Mouse (Mus musculus): ENCODE measurements at regions not wholly inside any gene's neighbourhood (a gene's known extent, or its start where the extent isn't known, plus 50 kb on each side); places are given as distances from the start of the nearest gene placed in this dataset.

DNA sequence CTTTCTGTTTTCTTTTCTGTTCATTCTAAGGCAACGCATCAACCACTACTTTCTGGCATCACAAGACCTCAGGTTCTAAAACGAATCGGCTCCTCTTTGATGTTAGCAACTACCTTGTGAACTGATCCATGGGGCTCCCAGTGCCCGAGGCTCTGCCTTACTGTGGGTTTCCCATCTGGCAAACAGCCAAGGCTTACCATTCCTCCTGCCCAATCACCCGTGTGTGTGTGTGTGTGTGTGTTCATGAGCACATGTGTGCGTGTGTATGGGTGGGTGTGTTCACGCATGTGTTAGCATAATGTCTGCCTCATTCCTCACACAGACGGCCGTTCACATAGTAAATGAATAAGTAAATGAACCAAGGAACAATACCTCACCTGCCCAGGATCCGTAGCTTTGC lies 138.3 kb upstream of the Lpp start:
- no peak for DNase-seq

- DNase-seq: no peak
These were observed 138.7 kb upstream of the Lpp start for GRCm38 (mm10) chr16:24254590-24254989.

- DNase-seq: no peak
These were observed 139.2 kb upstream of the Lpp start for GRCm38 (mm10) chr16:24254143-24254542.

DNA sequence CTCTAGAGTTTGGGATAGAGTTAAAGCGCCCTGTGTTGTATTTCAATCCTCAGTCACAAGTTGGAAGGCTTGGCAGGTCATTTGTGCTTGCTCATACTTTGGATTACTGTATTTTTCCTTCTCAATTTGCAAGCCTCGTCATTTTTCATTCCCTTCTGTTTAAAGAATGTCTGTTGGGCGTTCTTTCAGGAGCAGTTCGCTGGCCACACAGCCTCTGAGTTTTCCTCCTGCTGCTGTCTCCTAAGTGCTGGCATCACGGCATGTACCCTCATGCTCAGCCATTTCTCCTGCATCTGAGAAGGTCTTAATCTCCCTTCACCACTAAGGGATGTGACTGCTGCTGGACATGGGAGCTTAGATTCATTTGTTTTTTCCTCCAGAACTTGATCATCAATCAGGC lies 146.0 kb upstream of the Lpp start:
- DNase-seq: no peak

DNA sequence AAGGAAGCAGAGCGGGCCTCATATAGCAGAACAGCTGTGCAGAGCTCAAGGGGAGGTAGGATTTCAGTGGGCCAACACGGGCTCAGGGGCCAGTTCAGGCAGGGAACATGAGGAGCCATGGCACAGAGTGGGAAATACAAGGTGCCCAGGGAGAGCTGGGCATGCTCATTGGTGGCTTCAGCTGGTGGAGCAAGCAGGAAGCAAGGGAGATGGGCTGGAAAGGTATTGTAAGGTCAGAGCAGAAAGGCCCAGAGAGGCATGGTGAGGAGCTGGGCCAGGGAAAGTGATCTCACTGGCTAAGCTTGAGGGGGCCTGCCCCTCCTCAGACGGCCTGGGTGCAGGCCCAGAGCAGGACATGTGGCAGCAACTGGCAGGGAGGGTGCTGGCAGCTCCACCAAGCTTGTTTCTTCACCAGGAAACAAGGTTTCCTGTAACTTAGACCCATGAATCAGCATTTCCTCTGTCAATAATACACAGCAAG lies 155.2 kb upstream of the Lpp start:
- DNase-seq: peak; percentile 11

DNA sequence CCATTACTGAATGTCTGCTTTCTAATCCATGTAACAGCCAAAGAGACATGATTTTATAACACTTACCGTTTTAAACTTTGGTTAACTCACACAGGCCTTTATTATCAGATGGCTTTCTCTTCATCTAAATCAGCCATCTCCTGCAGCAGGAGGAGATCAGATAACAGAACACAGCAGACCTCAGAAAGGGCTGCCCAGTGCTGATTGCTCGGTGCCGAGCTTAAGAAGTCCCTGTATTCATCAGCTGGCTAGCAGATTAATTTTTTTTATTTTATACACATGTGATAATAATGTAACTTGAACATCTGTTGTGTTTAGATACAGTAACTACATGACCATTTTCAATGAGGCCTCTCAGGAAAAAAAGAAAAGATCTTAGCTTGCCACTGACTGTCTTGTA lies 155.9 kb upstream of the Lpp start:
- DNase-seq: no peak

DNA sequence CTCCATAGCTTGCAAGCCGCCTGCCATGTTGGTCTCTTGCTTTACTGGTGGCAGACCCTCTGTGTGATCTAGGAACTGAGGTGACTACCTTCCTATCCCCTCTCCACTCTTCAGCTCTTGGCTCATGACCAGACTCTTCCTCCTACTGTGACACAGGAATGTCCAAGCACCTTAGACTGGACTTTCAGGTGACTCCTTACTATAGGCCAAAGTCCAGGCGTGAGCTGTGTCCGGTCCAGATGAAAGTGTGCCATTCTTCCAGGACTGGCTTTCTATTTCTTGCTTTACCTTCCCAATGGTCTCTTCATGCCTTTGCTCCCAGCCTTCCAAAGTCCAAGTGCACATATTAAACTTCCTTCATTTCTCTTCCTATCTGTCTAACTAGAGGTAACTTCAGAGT lies 156.3 kb upstream of the Lpp start:
- DNase-seq: no peak

DNA sequence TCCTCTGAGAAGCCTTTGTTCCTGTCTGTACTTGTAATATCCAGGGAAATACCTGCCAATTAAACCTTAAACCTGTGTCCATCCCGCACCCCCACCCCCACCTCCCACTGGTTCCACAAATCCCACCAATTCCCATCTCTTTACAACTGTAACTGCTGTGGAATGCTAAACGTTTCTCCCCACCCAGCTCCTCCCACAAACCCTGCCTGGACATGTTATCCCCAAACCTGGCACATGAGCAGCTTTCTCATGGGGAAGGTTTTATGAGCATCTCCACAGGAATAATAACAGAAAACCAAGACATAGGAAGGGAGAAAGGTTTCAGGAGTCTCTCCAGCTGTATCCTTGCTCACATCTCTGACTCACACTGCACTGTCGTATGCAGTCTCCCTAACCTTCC lies 156.8 kb upstream of the Lpp start:
- no peak for DNase-seq

- DNase-seq: no peak
These were observed 158.5 kb upstream of the Lpp start for GRCm38 (mm10) chr16:24234795-24235194.

GRCm38 (mm10) chr16:24232001-24232530 lies 161.2 kb upstream of the Lpp start:
- DNase-seq: no peak

DNA sequence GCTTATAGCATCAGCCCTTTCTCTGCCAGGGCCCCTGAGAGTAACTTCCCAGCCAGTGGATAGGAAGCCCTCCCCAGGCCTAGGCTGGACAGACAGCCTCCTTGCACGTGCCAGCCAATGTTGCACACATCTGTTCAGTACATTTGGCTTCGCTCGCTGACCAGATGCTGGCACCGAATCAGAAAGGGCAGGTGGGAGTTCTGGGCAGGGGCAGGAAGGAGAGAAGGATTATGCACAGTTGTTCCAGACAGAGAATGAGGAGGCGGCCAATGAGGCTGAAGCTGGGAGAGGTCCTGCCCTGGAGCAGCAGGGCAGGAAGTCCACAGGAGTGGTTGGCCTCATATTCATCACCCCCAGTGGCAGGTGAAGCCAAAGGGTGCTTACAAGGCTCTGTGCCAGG lies 161.8 kb upstream of the Lpp start:
- peak; percentile 9 for DNase-seq

DNA sequence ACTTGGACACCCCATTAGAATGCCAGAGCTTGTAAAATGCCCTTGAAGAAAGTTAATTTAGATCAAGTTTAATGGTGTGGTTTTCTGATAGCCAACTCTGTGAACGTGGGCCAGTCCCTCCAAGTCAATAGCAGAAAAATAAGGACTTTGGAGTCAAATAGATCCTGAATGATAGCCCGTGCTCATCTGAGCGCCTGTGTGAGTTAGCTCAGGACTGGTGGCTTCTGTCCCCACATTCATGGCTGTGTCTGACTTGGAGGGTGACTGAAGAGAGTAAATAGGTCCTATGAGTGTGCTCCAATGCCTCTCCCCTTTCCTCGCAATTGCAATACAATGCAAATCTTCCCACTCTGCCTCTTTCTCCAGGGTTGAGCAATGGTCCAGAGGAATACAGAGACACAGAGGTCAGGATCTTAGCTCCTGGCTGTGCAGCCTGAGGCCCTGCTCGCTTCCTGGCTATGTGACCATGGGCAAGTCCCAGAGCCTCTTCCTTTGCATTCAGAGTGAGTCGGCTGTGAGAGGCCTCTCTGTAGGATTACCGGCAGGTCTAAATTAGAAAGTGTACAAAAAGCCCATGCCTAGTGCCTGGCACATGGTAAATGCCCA lies 164.2 kb upstream of the Lpp start:
- peak; percentile 24 for DNase-seq

- DNase-seq: no peak
These were observed 167.4 kb upstream of the Lpp start for GRCm38 (mm10) chr16:24225897-24226296.

GRCm38 (mm10) chr16:24225090-24225489 lies 168.2 kb upstream of the Lpp start:
- no peak for DNase-seq

GRCm38 (mm10) chr16:24223901-24224300 lies 169.4 kb upstream of the Lpp start:
- no peak for DNase-seq

DNA sequence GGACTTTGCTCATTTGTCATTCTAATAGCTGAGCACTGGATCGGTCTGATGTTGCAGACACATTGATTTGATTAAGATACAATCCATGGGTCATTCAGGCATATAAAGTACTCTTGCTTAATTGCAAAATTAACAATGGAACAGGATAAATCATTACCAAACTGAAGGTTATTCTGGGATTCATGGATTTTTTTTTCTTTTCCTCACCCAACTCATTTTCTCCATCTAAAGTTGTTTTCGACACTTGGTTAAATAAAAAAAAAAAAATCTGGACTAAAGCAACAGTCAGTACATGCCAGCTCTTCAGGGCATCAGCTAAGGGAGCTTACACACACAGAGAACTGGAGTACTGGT lies 169.8 kb upstream of the Lpp start:
- no peak for DNase-seq

- no peak for DNase-seq
These were observed 170.4 kb upstream of the Lpp start for GRCm38 (mm10) chr16:24222759-24223526.

- no peak for DNase-seq
These were observed 171.3 kb upstream of the Lpp start for GRCm38 (mm10) chr16:24221992-24222391.

DNA sequence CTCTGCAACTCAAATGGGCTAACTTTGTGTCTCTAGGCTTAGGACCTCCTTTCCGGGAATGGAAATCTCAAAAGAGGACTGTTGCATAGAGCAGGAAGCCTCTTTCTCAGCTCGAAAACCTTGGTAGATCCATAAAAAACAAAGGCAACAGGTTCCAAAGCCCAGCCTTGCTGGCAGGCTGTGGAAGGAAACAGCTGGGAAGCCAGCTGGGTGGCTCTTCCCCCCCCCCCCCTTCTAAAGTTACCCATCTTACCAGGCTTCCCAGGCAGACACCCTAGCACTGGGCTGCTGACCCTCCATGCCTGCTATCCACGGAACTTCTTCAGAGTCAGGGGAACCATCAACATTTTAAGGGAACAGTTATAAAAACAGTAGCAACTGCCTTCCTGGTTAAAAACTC lies 172.7 kb upstream of the Lpp start:
- no peak for DNase-seq

- no peak for DNase-seq
These were observed 173.6 kb upstream of the Lpp start for GRCm38 (mm10) chr16:24219691-24220090.

DNA sequence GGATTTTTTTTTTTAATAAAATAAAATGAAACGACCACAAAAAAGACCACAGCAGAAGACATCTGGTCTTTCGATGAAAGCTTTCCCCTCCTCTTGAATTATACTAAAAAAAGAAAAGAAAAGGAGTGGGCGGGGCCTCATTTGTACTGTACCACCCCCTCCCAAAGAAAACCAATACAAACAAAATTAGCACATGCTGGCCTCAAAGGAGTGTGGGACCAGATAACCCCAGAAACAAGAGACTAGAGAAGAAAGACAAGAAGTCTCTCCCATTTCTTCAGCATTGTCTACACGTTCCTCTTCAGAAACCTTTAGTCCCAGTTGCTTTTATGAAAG lies 174.5 kb upstream of the Lpp start:
- no peak for DNase-seq

DNA sequence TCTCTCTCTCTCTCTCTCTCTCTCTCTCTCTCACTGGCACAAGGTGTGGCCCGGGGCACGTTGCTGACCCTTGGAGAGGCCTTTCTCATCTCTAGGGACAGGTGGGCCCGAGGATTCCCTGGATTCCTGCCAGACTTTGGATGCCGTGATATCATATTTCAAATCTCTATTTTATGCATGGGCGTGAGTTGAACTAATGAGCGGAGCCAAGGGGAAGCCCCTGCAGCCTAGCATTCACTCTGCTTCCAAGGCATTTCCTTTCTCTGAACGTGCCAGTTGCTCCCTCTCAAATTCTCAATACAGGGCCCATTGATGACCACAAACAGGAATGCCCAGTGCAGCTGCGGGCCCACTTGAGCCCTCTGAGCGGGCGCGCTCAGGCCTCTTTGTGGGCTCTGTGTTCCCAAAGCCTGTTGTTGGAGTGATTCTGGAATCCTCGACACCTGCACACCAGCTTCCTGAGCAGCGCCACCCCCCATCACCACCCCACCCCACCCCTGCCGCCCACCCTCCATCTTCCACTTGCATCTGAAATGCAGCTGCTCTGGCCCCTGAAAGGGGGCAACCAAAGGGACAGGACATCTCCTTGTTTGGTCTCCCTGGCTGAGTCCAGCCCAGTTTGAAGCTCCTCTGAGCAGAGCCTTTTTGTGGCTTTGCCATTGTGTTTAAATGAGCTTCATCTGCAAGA lies 175.0 kb upstream of the Lpp start:
- no peak for DNase-seq

DNA sequence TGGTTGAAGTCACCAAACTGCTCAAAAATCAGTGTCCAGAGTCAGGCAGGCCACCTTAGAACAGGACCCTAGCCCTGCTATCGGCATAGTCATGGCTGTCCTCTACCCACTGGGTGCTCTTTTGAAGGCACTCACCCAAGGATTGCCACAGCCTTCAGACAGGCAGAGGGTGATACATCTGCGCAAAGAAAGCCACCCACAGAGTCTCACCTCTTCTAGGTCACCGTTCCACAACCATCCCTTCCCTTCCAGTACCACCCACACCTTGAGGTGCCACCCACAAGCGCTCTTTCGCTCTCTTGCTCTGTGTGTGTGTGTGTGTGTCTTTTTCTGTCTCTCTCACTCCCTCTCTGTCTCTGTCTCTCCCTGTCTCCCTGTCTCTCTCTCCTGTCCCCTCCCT lies 176.5 kb upstream of the Lpp start:
- DNase-seq: no peak

GRCm38 (mm10) chr16:24215353-24215752 lies 178.0 kb upstream of the Lpp start:
- DNase-seq: no peak

All from liver (tissue).